Mouse (Mus musculus): ENCODE results near the gene Slc6a20a.
"Not testable (repeated sequence)": the region's sequence is repeated elsewhere in the genome, so short reads cannot be mapped to it uniquely, and the experiment has no call there.

The Slc6a20a gene

GRCm38 (mm10) chr9:123678327-123679105 lies at the start of gene Slc6a20a, which contains the start of gene Ccr9:
Gene Slc6a20a, minus strand, starts transcription at chr9:123678885.
Gene Ccr9, plus strand, starts transcription at chr9:123678439.
- no peak for DNase-seq

GRCm38 (mm10) chr9:123722737-123723493 lies 44.2 kb upstream of the Slc6a20a start:
- DNase-seq = no peak

DNA sequence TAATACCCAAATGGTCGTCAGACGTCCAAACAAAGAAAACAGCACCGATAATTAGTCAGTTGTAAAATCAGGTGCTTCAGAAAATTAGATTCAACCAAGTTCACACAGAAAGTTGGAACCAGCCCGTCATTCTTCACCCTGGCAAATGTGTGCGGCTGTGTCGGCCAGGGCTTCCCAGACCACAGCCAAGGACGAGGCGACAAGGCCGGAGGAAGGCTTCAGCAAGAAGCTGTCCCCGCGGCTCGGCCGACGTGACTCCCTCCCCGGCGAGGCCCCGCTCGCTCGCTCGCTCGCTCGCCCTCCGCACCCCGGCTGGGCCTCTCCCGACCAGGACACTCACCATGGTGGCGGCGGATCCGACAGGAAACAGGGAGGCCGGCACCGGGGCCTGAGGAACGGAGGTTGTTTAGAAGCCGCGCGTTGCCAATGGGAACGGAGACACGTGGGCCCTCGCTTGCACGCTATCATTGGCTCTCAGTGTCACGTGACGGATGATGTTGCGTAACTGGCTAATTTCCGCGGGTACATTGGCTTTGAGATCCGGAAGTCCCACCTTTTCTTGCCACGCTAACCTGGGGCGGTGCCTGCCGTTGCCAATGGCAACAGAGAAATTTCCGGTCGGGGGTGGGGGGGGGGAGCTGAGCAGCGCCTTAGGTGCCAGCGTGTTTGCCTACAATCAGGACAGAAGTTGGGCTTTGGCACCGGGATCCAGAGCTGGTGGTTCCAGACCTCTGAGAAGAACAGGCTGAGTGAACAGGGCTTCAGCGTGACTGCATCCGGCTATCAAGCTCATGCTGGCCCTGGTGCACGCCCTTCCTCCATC lies 38.7 kb upstream of the Slc6a20a start, which contains the start of gene Lztfl1:
Gene Lztfl1, minus strand, starts transcription at position 512 of the 823 bp plus-strand sequence.
- DNase-seq = peak; percentile 94

DNA sequence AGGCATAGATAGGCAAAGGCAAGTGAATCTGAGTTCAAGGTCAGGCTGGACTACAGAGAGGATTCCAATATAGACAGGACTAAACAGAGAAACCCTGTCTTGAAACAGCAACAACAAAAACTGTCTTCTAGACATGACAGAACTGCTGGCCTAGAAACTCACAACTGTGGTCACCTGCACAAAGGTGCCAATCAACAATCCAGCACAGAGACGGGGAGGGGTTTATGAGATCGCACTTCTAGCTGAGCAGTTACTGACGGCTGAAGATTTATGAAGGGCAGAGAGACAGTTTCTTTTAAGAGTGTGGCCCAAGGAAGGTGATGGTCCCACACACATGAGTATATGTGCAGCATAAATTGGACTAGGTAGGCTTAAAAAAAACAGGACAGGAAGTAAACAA lies 37.6 kb upstream of the Slc6a20a start:
- DNase-seq = no peak

- no peak for DNase-seq
Observed at GRCm38 (mm10) chr9:123713111-123713510, 34.4 kb upstream of the Slc6a20a start.

GRCm38 (mm10) chr9:123709226-123709625 lies 30.5 kb upstream of the Slc6a20a start:
- no peak for DNase-seq

DNA sequence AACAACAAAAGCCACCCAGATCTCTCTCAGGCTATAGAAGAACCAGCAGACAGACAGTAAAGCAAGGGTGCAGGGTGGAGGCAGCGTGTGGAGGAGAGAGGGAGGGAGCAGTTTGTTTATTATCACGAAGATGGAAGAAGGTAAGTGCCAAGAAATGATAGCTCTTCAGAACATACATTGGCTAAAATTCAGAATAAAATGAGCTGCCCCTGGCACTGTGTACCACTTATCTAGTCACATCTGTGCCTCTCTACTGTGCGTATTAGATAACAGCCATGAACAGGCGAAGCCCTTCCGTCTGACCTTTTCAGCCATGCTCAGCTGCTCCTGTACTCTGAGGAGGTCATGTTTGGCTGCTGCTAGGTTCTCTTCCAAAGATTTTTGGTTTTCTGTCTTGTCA lies 23.1 kb upstream of the Slc6a20a start:
- no peak for DNase-seq

DNA sequence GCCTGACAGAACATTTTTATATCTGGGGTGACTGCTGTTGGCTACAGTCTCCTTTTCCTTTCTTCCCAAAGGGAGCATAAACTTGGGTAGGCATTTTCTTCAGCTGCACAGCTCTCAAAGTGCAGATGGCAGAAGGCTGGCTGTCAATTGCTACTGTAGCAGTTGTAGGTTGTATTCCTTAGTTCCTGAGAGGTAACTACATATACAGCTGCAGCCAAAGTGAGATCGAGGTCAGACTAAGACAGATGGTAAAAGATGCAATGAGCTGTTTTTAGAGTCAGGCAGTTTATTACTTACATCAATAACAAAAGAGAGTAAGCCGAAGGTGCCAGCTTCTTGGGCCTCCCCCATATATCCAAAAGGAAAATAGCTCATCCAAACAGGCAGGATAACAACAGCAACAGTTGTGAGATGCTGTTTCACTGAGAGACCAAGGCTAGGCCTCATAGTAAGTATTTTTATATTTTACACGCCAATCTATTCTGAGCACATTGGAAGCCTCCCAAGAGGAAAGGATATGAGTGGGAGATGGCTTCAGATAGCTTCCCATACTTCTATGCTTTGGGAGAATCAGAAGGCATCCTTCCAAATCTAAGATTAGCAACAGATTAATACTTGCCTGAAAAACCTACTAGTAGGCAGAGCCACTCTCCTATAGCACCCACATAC lies 17.1 kb upstream of the Slc6a20a start:
- no peak for DNase-seq

DNA sequence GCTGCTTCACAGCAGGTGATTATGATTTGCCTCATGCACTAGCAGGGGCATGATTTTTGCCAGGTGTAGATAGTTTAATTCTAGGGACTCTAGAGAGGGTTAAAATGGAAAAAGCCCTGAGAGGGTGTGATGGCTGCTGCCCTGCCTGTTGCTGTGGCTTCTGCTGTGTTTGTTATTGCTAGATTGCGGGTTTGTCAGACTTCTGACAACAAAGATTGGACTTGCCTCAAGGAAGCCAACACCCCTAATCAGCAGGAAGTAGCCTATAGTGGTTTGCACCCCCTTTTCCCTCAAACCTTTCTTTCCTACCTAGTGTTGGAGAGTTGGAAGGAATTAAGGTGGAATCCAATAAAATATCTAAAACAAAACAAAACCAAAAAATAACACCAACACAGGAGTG lies 9.5 kb upstream of the Slc6a20a start:
- no peak for DNase-seq

DNA sequence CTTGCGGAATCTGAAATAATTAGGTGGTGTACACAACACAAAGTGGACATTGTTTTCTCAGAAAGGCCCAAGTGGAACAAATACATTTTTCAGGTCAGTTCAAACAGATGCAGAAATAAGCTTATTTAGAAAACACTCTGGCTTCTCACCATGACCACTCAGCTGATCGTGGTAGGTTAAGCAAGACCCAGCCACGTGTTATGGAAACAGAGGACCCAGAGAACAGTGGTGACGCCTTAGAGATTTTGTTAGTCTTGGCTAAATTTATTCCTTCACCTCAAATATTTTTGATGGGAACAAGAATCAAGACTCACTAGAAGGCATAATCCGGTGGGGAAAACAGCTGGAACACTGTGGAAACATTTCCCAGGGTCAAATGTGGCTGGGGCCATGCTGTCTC lies 7.5 kb upstream of the Slc6a20a start:
- no peak for DNase-seq

DNA sequence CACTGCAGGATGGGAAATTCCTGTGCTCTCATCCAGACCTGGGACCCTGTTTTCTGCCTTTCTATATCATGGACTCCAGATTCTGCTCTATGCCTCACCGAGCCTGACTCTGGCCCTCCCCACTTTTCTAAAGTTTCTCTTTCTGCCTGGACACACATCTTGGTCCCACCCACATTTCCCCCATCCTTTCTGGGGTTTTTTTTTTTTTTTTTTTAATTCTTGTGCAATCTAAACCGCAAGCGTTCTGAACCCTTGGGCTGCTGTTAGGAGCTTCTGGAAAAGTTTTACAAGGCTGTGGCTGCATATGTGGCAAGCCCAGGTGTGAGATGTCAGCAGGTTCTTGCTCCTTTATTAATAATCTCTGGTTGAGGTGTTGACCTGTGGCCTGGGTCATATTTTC lies 5.0 kb upstream of the Slc6a20a start:
- no peak for DNase-seq

DNA sequence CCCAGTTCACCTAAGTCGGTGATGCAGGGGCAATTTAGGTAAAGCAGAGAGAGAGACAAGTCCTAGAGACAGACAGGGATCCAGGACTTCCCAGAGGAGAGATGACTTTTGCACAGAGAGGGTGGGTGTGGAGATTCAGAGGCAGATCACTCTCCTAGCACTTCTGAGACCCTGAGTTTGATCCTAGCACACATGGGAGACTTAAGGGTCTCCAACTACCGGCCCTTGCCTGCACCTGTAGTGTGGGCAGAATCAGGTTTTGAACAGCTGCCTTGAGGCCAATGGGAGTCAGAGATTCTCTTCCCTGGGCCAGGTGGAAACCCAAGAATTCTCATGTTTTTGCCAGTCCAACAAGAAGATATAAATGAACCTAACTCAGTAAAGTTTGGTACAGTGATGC lies 513 bp upstream of the Slc6a20a start:
- no peak for DNase-seq

DNA sequence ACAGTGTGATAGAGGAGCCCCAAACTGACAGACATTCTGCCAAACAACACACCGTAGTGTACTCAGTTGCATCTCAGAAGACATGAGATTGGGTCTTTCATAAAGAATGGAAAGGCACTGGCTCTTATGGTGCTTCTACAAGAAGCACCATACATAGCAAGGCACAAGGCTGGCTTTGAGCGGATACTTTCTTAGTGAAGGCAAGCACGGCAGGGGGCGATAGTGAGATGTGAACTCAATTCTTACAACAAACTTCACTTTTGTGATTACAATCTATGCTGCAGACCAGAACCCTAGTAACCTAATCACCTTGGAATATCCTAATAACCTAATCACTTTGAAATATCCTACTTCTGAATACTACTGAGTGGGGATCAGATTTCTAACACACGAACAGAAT lies 13.0 kb downstream of the Slc6a20a start:
- DNase-seq = no peak

DNA sequence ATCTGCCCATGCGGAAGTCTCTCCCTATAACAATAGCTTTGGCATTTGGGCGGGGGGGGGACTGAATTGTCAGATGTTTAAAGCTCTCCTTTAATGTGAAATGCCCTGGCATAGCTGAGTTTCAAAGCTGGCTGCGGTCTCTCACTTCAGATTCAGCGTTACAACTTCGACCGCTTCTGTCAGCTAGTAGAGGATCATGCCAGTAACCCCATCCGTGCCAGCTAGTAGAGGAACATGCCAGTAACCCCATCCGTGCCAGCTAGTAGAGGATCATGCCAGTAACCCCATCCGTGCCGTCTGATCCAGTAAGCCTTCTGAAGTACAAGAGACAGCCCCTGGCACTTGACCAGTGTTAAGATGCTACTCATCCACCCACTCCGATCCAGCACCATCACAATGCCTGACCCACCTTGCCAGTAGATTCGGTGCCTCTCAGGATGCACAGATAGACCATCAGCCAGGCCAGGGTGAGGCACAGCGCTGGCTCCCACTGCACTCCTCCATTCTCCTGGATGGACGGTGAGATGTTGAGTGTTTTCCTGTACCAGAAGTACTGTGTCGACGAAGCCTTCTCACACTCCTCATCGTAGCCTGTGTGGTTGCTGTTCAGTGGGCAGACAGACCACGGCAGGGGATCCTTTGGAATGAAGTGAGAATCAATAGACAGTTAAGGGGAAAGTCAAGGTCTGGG lies 18.6 kb downstream of the Slc6a20a start:
- DNase-seq = not testable (repeated sequence)

- DNase-seq = no peak
Observed at GRCm38 (mm10) chr9:123658981-123659380, 19.7 kb downstream of the Slc6a20a start.

DNA sequence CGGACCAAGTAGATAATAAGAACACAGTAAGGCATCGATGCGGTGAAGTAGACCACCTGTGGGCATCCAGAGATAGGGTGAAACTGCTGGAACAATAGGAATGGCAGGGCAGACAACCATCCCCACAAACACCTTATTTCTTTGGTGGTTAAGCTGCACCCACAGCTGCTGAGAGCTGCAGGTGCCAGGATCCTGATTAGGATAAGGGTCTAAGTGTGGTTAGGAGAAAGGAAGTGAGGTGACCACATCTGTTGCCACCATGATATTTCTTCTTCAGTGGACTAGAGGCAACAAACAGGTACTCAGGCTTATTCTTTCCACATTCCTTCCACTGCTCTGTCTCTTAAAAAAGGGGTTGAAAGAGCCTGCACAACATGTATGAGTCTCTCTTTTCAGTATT lies 21.2 kb downstream of the Slc6a20a start:
- DNase-seq = no peak

GRCm38 (mm10) chr9:123651369-123651768 lies 27.3 kb downstream of the Slc6a20a start:
- no peak for DNase-seq

DNA sequence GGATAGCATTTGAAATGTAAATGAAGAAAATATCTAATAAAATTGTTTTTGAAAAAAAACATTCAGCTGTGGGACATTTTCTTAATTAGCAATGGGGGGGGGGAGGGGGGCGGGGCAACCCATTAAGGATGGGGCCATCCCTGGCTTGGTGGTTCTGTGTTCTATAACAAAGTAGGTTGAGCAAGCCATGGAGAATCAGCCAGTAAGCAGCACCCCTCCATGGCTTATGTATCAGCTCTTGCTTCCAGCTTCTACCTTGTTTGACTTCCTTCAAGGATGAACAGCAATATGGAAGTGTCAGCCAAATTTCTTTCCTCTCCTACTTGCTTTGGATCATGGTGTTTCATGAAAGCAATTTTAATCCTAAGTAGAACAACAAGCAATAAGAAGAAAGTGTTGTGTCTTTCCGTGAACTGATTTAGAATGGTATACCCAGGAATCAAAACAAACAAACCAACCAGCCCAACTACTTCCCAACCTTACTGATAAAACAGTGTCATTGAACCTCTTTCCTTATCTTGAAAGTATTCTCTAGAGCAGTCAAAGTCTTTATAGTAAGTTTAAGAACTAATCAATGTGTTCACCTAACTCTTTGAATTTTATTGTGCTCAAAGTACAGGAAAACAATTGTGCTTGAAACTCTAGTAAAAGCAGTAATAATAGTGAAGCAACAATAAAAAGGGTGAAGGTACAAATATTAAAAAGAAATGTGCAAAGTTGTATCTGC lies 28.7 kb downstream of the Slc6a20a start:
- no peak for DNase-seq

- DNase-seq = no peak
Observed at GRCm38 (mm10) chr9:123640106-123640505, 38.6 kb downstream of the Slc6a20a start.

- DNase-seq = peak; percentile 26
Observed at GRCm38 (mm10) chr9:123638668-123639089, 40.0 kb downstream of the Slc6a20a start.

DNA sequence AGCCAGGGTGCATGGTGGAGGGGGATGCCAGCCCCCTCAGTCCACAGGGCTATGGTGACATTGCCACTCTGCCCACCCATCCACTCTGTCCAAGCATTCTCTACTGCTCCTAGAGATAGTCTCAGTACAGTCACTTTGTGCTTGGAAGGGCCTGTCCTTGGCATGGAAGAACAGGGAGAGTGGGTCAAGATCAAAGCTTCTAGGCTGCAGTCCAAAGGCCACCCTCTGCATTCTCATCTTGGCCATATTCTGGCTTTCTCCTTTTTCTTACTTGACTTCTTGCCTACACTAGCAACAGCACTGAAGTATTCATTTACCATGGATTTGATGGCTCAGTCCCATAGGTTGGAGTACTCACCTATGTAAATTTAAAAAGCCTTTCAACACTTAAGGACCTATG lies 40.5 kb downstream of the Slc6a20a start:
- DNase-seq = no peak
